Mouse (Mus musculus) midbrain, embryonic 16.5 days (tissue): ENCODE data around the gene Zic2. TPM values are rescaled to one million over a fixed set of nuclear protein-coding genes. Genes with fewer than 3 reads are reported as not detected.

Experiments used
- ATAC-seq: fragments of 200-750 bp; cut with Nextera tagmentation; 2 replicates; pipeline ENCODE4 v1.8.0; 2017; ENCODE audit warnings: moderate TSS enrichment
- H3K27ac ChIP-seq: fragments of 300-500 bp; sonication (generic); 2 replicates; pipeline ENCODE4 v1.5.1; 2014; ENCODE audit warnings: mild to moderate bottlenecking, low read length, mixed read lengths
- H3K27me3 ChIP-seq: fragments of 300-500 bp; sonication (generic); 2 replicates; pipeline ENCODE4 v1.6.1; 2014; ENCODE audit warnings: low read depth, low read length, mixed read lengths; ENCODE audit not compliant: control insufficient read depth, insufficient read depth
- H3K36me3 ChIP-seq: fragments of 300-500 bp; sonication (generic); 2 replicates; pipeline ENCODE4 v1.6.1; 2014; ENCODE audit warnings: mild to moderate bottlenecking, low read length, moderate library complexity, mixed read lengths; ENCODE audit not compliant: control insufficient read depth, insufficient read depth
- H3K4me1 ChIP-seq: fragments of 300-500 bp; sonication (generic); 2 replicates; pipeline ENCODE4 v1.6.1; 2014; ENCODE audit warnings: mild to moderate bottlenecking, low read length, mixed read lengths; ENCODE audit not compliant: control insufficient read depth, insufficient read depth
- H3K4me2 ChIP-seq: fragments of 300-500 bp; sonication (generic); 2 replicates; pipeline ENCODE4 v1.6.1; 2014; ENCODE audit warnings: mild to moderate bottlenecking, low read length, mixed read lengths
- H3K4me3 ChIP-seq: fragments of 300-500 bp; sonication (generic); 2 replicates; pipeline ENCODE4 v1.5.1; 2014; ENCODE audit warnings: low read depth, mild to moderate bottlenecking, low read length, moderate library complexity, mixed read lengths
- H3K9ac ChIP-seq: fragments of 300-500 bp; sonication (generic); 2 replicates; pipeline ENCODE4 v1.6.1; 2014; ENCODE audit warnings: low read depth, low read length, mixed read lengths
- H3K9me3 ChIP-seq: fragments of 300-500 bp; sonication (generic); replicated peaks from 2 replicates; pipeline ENCODE4 v1.6.1; 2014; ENCODE audit warnings: mild to moderate bottlenecking, low read length, mixed read lengths; ENCODE audit not compliant: control insufficient read depth, poor library complexity, severe bottlenecking
- WGBS: fragments of 180-500 bp; shearing (Covaris S2); extraction: QIAGEN DNeasy Blood & Tissue Kit; methylation state at CpG from one replicate; pipeline ENCODE4 v1.1.7; 2014; 5-methylcytosine and 5-hydroxymethylcytosine counted together
- polyA plus RNA-seq: library from polyadenylated mRNA; unstranded; fragments of >200 nt; fragmentation: Nextera tagmentation; extraction: Ambion mirVana; gene quantifications from 2 replicates; pipeline ENCODE4 v1.2.1, GENCODE M21; 2015

Gene Zic2
- polyA plus RNA-seq, 1 experiment from 2014 or later: 6.3 TPM

DNA sequence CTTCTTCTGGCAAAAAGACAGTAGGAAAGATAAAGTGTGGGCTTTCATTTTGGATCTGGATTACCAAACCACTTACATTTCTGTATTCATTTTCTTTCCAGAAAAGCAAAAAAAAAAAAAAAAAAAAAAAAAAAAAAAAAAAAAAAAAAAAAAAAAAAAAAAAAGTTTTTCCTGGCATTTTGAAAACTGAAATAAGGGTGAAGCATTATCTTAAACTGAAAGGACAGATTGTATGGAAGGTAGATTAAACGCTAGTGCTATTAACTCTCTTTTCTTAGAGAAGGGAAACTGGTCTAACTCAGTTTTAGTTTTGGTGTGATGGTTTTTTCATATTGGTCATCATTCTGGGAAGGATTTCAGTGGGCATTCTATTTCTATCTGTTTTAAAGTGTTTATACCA lies 16.8 kb downstream of the Zic2 start:
- Histone ChIP-seq H3K36me3 (no peaks in the 10 kb centered on the region), H3K27me3 (peaks cover 23% of the 10 kb centered on the region), H3K4me2 (no peak overlapping the region), H3K9me3 (peaks cover 3% of the 10 kb centered on the region; the same call in 1 of the 2 replicates), H3K27ac (no peak overlapping the region), H3K4me1 (no peaks in the 10 kb centered on the region), H3K9ac (no peak overlapping the region), H3K4me3 (no peak overlapping the region)
- WGBS: 70% methylated on average over 1 of the region's 1 CpGs
- ATAC-seq: no peak

DNA sequence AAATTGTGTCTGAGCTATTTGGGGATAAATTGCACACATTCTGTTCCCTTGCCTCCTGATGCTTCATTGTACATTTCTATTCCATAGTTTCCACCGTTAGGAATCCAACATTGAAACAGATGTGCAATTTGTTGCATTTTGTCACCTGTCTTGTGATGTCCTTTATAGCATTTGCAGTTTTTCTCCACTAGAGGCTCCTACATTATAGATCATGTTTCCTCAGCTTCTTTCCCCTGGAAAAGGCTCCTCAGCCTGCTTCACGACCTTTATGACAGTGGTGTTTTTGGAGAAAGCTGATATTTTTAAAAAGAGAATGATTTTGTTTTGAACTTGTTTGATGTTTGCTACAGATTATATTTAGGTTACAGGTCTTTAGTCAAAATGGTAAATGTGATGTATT lies 33.8 kb downstream of the Zic2 start:
- 24% methylated on average over 2 of the region's 2 CpGs for WGBS
- ATAC-seq: no peak
- H3K9me3 ChIP-seq: no peaks in the 10 kb centered on the region
- H3K4me3 ChIP-seq: no peak overlapping the region
- no peaks in the 10 kb centered on the region for H3K4me1 ChIP-seq
- H3K27ac ChIP-seq: no peak overlapping the region
- H3K36me3 ChIP-seq: no peaks in the 10 kb centered on the region
- H3K9ac ChIP-seq: no peak overlapping the region
- no peak overlapping the region for H3K4me2 ChIP-seq
- no peaks in the 10 kb centered on the region for H3K27me3 ChIP-seq

DNA sequence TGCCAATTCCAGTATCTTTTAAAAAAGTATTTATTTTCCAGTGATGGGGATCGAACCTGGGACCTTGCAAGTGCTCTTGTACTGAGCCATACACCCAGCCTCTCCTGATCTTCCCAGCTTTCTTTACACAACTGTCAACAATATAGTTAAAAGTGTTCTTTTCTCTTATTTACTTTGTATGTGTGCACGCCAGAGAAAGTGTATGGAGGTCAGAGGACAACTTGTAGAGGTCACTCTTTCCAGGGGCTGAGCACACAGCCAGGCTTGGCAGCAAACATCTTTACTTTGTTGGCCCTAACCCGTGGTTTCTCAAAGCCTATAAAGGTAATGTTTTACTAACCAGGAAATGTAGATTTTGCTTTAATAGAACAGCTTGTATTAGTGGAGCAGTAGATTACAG lies 36.3 kb downstream of the Zic2 start:
- no peak overlapping the region for H3K9ac ChIP-seq
- H3K27me3 ChIP-seq: no peaks in the 10 kb centered on the region
- H3K9me3 ChIP-seq: no peaks in the 10 kb centered on the region
- H3K4me1 ChIP-seq: no peaks in the 10 kb centered on the region
- H3K36me3 ChIP-seq: no peaks in the 10 kb centered on the region
- WGBS: 75% methylated on average over 3 of the region's 3 CpGs
- H3K4me3 ChIP-seq: no peak overlapping the region
- H3K4me2 ChIP-seq: no peak overlapping the region
- ATAC-seq: no peak
- H3K27ac ChIP-seq: no peak overlapping the region

DNA sequence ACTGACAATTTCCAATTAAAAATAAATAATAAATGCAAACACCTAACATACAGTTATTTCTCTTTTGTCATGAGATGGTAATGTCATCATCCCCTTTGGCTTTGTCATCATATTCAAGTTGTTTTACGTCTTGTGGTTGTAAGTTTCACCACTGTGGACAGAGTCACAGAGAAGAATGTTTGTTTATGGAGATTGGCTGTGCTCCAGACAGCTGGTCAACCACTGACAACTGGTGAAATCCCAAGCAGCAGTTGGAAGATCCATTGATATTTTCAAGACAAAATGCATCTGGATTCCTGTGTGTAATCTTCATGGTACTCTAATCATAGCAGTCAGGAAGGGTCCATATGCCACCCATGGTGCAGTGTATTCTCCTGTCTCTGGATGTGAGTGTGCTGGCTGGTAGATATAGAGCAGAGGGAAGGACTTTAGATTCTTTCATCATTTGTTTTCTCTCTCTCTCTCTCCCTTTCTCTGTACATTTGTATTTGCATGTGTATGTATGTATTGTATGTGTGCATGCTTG lies 38.3 kb downstream of the Zic2 start:
- WGBS: 71% methylated on average over 1 of the region's 1 CpGs

DNA sequence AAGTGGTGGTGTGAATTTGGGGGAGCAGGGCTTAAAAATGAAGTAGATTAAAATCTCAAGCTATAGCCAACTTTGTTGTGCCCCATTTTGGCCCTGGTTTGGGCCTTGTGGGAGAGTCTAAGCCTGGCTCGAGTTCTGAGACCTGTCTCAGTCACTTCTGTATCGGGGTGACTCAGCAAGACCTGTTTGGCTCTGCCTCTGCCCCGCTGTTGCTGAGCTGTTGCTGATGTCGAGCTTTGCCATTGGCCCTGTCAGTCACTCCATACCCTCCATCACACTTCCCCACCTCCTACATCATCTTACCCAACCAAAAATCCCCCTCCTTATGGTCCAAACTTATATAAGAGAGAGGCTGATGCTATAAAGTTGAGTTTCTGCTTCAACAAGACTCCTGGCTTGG lies 53.2 kb downstream of the Zic2 start:
- ATAC-seq: no peak
- H3K27ac ChIP-seq: no peak overlapping the region
- H3K4me3 ChIP-seq: no peak overlapping the region
- no peaks in the 10 kb centered on the region for H3K36me3 ChIP-seq
- no peak overlapping the region for H3K4me2 ChIP-seq
- no peaks in the 10 kb centered on the region for H3K27me3 ChIP-seq
- 0 out of 2 replicates have a peak, but pooled peaks cover 5% of the 10 kb centered on the region for H3K9me3 ChIP-seq
- H3K9ac ChIP-seq: no peak overlapping the region
- WGBS: 82% methylated on average over 4 of the region's 4 CpGs
- H3K4me1 ChIP-seq: 0 out of 2 replicates have a peak, but pooled peaks cover 2% of the 10 kb centered on the region

More for the DNA sequence above, 38.3 kb downstream of the Zic2 start:
- ATAC-seq: no peak
- no peak overlapping the region for H3K9ac ChIP-seq
- no peaks in the 10 kb centered on the region for H3K4me1 ChIP-seq
- H3K4me2 ChIP-seq: no peak overlapping the region
- H3K36me3 ChIP-seq: no peaks in the 10 kb centered on the region
- H3K9me3 ChIP-seq: no peaks in the 10 kb centered on the region
- H3K4me3 ChIP-seq: no peak overlapping the region
- H3K27me3 ChIP-seq: no peaks in the 10 kb centered on the region
- no peak overlapping the region for H3K27ac ChIP-seq

Other genes with a start within 250 kb of the Zic2 start
- 0.82 and 1.4 TPM in 2 replicates for gene Gm5089, start 24.3 kb upstream of the Zic2 start, polyA plus RNA-seq
- gene Zic5, start 9.8 kb upstream of the Zic2 start, polyA plus RNA-seq: 9.5 and 29.0 TPM in 2 replicates
- 0.19 and 0.93 TPM in 2 replicates for gene Gm10837, start 15.2 kb downstream of the Zic2 start, polyA plus RNA-seq
- gene Pcca, start 58.9 kb downstream of the Zic2 start, polyA plus RNA-seq: 25.9 and 38.5 TPM in 2 replicates